15 mouse cellular contexts compared by ENCODE assay signal in the genomic region with DNA sequence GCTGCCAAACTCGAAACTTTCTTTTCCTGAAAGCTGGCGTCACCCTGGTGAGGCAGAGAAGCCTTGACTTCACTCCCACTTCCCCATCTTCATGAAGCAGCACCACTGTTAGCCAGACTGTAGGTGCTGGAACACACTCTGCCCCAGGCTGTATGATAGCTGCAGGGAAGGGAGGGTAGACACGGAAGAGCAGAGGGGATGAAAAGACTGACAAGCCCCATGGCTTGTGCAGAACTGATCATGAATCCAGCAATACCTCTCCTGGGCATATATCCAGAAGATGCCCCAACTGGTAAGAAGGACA.
"Had no signal": no experiment of that assay in that cellular context is flagged by ENCODE, and none has a peak within 500 bp of the region (broad histone marks: within the 10 kb centered on the region; RNA-seq: fewer than 3 reads in every experiment).

No protein-coding gene starts in this region.

- H3K27ac ChIP-seq: limb, embryonic 15.5 days; liver, embryonic 12.5 days; lung, embryonic 15.5 days; macrophage; midbrain, embryonic 12.5 days; neural tube, embryonic 13.5 days; stomach, embryonic 15.5 days had no signal

- H3K9ac ChIP-seq: limb, embryonic 15.5 days; liver, embryonic 12.5 days; lung, embryonic 15.5 days; midbrain, embryonic 12.5 days; neural tube, embryonic 13.5 days; stomach, embryonic 15.5 days had no signal

- H3K4me2 ChIP-seq: limb, embryonic 15.5 days; liver, embryonic 12.5 days; lung, embryonic 15.5 days; midbrain, embryonic 12.5 days; neural tube, embryonic 13.5 days; stomach, embryonic 15.5 days had no signal

- H3K27me3 ChIP-seq: limb, embryonic 15.5 days; liver, embryonic 12.5 days; lung, embryonic 15.5 days; midbrain, embryonic 12.5 days; neural tube, embryonic 13.5 days; stomach, embryonic 15.5 days had no signal

- H3K4me1 ChIP-seq: stomach, embryonic 15.5 days had no signal

- DNase-seq: kidney, adult 2 months; kidney, postnatal 10 days; lung, postnatal 14 days; retina, postnatal 1 day; right cerebral cortex, postnatal 4 days; spleen, adult 18-20 months; thymus, postnatal 36 days had no signal

- H3K9me3 ChIP-seq: limb, embryonic 15.5 days; liver, embryonic 12.5 days; lung, embryonic 15.5 days; midbrain, embryonic 12.5 days; neural tube, embryonic 13.5 days; stomach, embryonic 15.5 days had no signal

- H3K4me3 ChIP-seq: limb, embryonic 15.5 days; liver, embryonic 12.5 days; lung, embryonic 15.5 days; midbrain, embryonic 12.5 days; neural tube, embryonic 13.5 days; stomach, embryonic 15.5 days had no signal

- ATAC-seq: liver, embryonic 12.5 days; midbrain, embryonic 16.5 days had no signal

- H3K36me3 ChIP-seq: limb, embryonic 15.5 days; liver, embryonic 12.5 days; lung, embryonic 15.5 days; midbrain, embryonic 12.5 days; neural tube, embryonic 13.5 days; stomach, embryonic 15.5 days had no signal
